In genomic region chr3:103419761-103420620, GRCm38 (mm10) we compare ENCODE assay signal across 8 mouse cellular contexts.
DNase-seq lines count a peak whose midpoint lies in the region; ATAC-seq and TF ChIP-seq lines count a peak whose summit lies in the region.

No protein-coding gene starts in this region.

- ATAC-seq in lung, embryonic 14.5 days (ENCODE audit: insufficient read depth), result peak; percentile 94
- ATAC-seq in forebrain, embryonic 12.5 days (ENCODE audit: low FRiP score), result peak; percentile 49; the same call in 1 of the 2 replicates
- peak; percentile 75 for ATAC-seq in hindbrain, embryonic 11.5 days (ENCODE audit: low FRiP score)
- ATAC-seq in limb, embryonic 12.5 days (ENCODE audit: insufficient number of reproducible peaks, insufficient read depth, low FRiP score, low TSS enrichment, low read depth), result no peak

- TF ChIP-seq CTCF in lung, embryonic 14.5 days (IDR thresholded peaks at IDR 0.05; ENCODE audit: low read depth), result peak; percentile 65
- TF ChIP-seq CTCF in lung, adult 2 months (IDR thresholded peaks at IDR 0.05; ENCODE audit: insufficient read depth, low read length), result no peak

- peak; percentile 93 for DNase-seq in lung, embryonic 14.5 days
- DNase-seq in lung, adult 2 months, result no peak
- DNase-seq in hindbrain, embryonic 11.5 days (ENCODE audit: low spot score), result peak; percentile 58
- DNase-seq in retina, embryonic 14.5 days (ENCODE audit: low spot score), result peak; percentile 54
- DNase-seq in layer of hippocampus, postnatal 36 days, result no peak
- DNase-seq in right cerebral cortex, postnatal 14 days, result no peak

- no peaks in the 10 kb centered on the region for H3K9me3 ChIP-seq in lung, embryonic 14.5 days (ENCODE audit: low read depth, low read length)
- H3K9me3 ChIP-seq in forebrain, embryonic 12.5 days, result no peaks in the 10 kb centered on the region
- no peaks in the 10 kb centered on the region for H3K9me3 ChIP-seq in hindbrain, embryonic 11.5 days (ENCODE audit: control insufficient read depth, low read length)
- H3K9me3 ChIP-seq in limb, embryonic 12.5 days, result no peaks in the 10 kb centered on the region

- TF ChIP-seq POLR2A in lung, adult 2 months (IDR thresholded peaks at IDR 0.05; ENCODE audit: borderline replicate concordance, extremely low read depth, low read depth, low read length), result no peak

- no peak overlapping the region for H3K4me3 ChIP-seq in lung, embryonic 14.5 days (ENCODE audit: low read depth, low read length)
- H3K4me3 ChIP-seq in lung, adult 2 months (replicated peaks; ENCODE audit: extremely low read depth, low read depth, low read length), result no peak overlapping the region
- no peak overlapping the region for H3K4me3 ChIP-seq in forebrain, embryonic 12.5 days (replicated peaks)
- H3K4me3 ChIP-seq in hindbrain, embryonic 11.5 days (ENCODE audit: low read depth, low read length), result no peak overlapping the region
- H3K4me3 ChIP-seq in limb, embryonic 12.5 days (replicated peaks), result no peak overlapping the region

- peak overlapping the region; percentile 77 for H3K27ac ChIP-seq in lung, embryonic 14.5 days (ENCODE audit: low read depth)
- peak overlapping the region; percentile 59 for H3K27ac ChIP-seq in forebrain, embryonic 12.5 days
- H3K27ac ChIP-seq in hindbrain, embryonic 11.5 days (ENCODE audit: low read depth, low read length), result peak overlapping the region; percentile 76
- peak overlapping the region; percentile 66 for H3K27ac ChIP-seq in limb, embryonic 12.5 days

- peaks cover 6% of the 10 kb centered on the region; the same call in 1 of the 2 replicates for H3K4me1 ChIP-seq in lung, embryonic 14.5 days (ENCODE audit: insufficient read depth)
- H3K4me1 ChIP-seq in lung, adult 2 months (ENCODE audit: control insufficient read depth, insufficient read depth, low read length), result no peaks in the 10 kb centered on the region
- H3K4me1 ChIP-seq in forebrain, embryonic 12.5 days, result peaks cover 26% of the 10 kb centered on the region
- peaks cover 17% of the 10 kb centered on the region for H3K4me1 ChIP-seq in hindbrain, embryonic 11.5 days (replicated peaks; ENCODE audit: control insufficient read depth, insufficient read depth, low read length)
- H3K4me1 ChIP-seq in limb, embryonic 12.5 days (replicated peaks), result peaks cover 27% of the 10 kb centered on the region

- no peak overlapping the region for H3K9ac ChIP-seq in lung, embryonic 14.5 days
- no peak overlapping the region for H3K9ac ChIP-seq in forebrain, embryonic 12.5 days
- no peak overlapping the region for H3K9ac ChIP-seq in hindbrain, embryonic 11.5 days (ENCODE audit: low read depth, low read length)
- H3K9ac ChIP-seq in limb, embryonic 12.5 days (replicated peaks), result no peak overlapping the region

- no peaks in the 10 kb centered on the region for H3K36me3 ChIP-seq in lung, embryonic 14.5 days (ENCODE audit: insufficient read depth)
- H3K36me3 ChIP-seq in forebrain, embryonic 12.5 days (replicated peaks), result no peaks in the 10 kb centered on the region
- no peaks in the 10 kb centered on the region for H3K36me3 ChIP-seq in hindbrain, embryonic 11.5 days (ENCODE audit: control insufficient read depth, insufficient read depth, low read length)
- no peaks in the 10 kb centered on the region for H3K36me3 ChIP-seq in limb, embryonic 12.5 days

- WGBS in lung, embryonic 14.5 days, result 9% methylated on average over 4 of the region's 4 CpGs
- WGBS in lung, adult 2 months, result 24% methylated on average over 4 of the region's 4 CpGs
- 16% methylated on average over 4 of the region's 4 CpGs for WGBS in forebrain, embryonic 12.5 days
- 10% methylated on average over 4 of the region's 4 CpGs for WGBS in hindbrain, embryonic 11.5 days
- WGBS in limb, embryonic 12.5 days, result 22% methylated on average over 4 of the region's 4 CpGs

- no peaks in the 10 kb centered on the region for H3K27me3 ChIP-seq in lung, embryonic 14.5 days (ENCODE audit: insufficient read depth, low read length)
- 0 out of 2 replicates have a peak, but pooled peaks cover 2% of the 10 kb centered on the region for H3K27me3 ChIP-seq in forebrain, embryonic 12.5 days
- H3K27me3 ChIP-seq in hindbrain, embryonic 11.5 days (ENCODE audit: control insufficient read depth, insufficient read depth, low read length), result no peaks in the 10 kb centered on the region
- H3K27me3 ChIP-seq in limb, embryonic 12.5 days, result no peaks in the 10 kb centered on the region; the same call in 1 of the 2 replicates

- no peak overlapping the region for H3K4me2 ChIP-seq in lung, embryonic 14.5 days
- H3K4me2 ChIP-seq in forebrain, embryonic 12.5 days, result no peak overlapping the region; the same call in 1 of the 2 replicates
- H3K4me2 ChIP-seq in hindbrain, embryonic 11.5 days (replicated peaks; ENCODE audit: low read depth, low read length), result no peak overlapping the region
- H3K4me2 ChIP-seq in limb, embryonic 12.5 days, result no peak overlapping the region

Comparison
In these comparisons a context has a peak if more than half of its experiments do, and no peak if none do; other contexts are left out.
1. DNase-seq: peak in lung, embryonic 14.5 days (single experiment), hindbrain, embryonic 11.5 days (single experiment) and retina, embryonic 14.5 days (single experiment); none in lung, adult 2 months (single experiment), layer of hippocampus, postnatal 36 days (0 of 2) and right cerebral cortex, postnatal 14 days (single experiment).
2. Peak in every context shown above with its lines, with median percentiles within 50 percentile points of each other: H3K27ac ChIP-seq.